Mouse (Mus musculus) bone marrow, adult 2 months (tissue): ENCODE data around the gene Eya4.

ENCODE experiments used
- CTCF ChIP-seq: fragments of 200-500 bp; IDR thresholded peaks from 2 replicates; pipeline ENCODE4 v1.5.1; 2011; ENCODE audit warnings: low read length, control low read depth; ENCODE audit not compliant: control insufficient read depth, insufficient read depth
- POLR2A ChIP-seq: fragments of 200-500 bp; IDR thresholded peaks from 2 replicates; pipeline ENCODE4 v1.6.1; 2011; ENCODE audit warnings: low read depth, mild to moderate bottlenecking, control low read depth, low read length, borderline replicate concordance; ENCODE audit not compliant: control insufficient read depth

DNA sequence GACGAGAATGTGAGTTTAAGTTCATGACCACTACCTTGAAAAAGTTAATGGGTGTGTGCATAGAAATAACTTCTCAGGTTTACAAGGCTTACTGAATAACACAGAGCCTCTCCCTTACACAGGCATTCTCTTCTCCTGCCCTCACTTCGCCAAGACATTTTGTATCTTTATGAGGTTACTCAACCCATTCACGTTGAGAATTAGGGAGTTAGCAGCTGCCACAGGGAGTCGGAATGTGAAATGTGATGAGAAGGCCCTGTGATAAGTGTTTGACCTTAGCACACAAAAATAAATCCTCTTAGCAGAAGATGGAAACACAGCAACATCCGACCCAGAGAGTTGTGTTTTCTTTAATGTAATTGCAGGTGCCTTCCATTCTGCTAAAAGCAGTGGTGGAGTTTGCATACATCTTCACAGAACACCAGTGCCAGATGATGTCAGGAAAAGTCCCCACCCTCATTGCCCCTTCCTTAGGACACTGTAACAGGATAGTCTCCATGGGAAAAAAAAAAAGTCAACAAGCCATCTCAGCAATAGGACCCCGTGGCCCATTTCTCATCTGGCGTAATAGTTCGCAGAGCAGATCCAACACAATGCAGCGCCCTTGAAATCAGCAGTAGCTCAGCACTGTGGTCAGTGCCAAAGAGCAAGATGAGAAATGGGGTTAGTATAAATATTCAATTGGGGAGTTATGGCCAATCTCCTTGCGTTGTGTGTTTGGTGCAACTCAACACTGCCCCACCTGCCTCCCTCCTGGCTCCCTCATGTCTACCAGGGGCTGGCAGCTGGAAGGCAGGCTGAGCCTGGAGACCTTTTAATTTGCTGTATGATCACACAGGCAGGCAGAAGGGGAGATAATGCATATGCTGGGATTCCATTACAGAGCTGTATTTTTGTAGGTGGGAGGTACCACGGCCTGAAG, 168.8 kb downstream of the Eya4 start:
- TF ChIP-seq CTCF: no peak
- TF ChIP-seq POLR2A: no peak
